Mouse (Mus musculus) lung, embryonic 15.5 days (tissue): ENCODE results near the gene Zfp423. TPM values are rescaled to one million over a fixed set of nuclear protein-coding genes. Genes with fewer than 3 reads are reported as not detected.

Source experiments
- ATAC-seq: fragments of 200-750 bp; cut with Nextera tagmentation; 2 replicates; pipeline ENCODE4 v1.8.0; 2017; ENCODE audit warnings: moderate number of reproducible peaks, borderline replicate concordance; ENCODE audit not compliant: low FRiP score, low TSS enrichment; ENCODE audit errors: extremely low read depth
- H3K27ac ChIP-seq: fragments of 300-500 bp; sonication (generic); 2 replicates; pipeline ENCODE4 v1.5.1; 2015; ENCODE audit warnings: moderate library complexity, mild to moderate bottlenecking, inconsistent platforms
- H3K27me3 ChIP-seq: fragments of 300-500 bp; sonication (generic); 2 replicates; pipeline ENCODE4 v1.6.1; 2015; ENCODE audit warnings: inconsistent platforms
- H3K36me3 ChIP-seq: fragments of 300-500 bp; sonication (generic); 2 replicates; pipeline ENCODE4 v1.6.1; 2015; ENCODE audit warnings: inconsistent platforms
- H3K4me1 ChIP-seq: fragments of 300-500 bp; sonication (generic); 2 replicates; pipeline ENCODE4 v1.6.1; 2015; ENCODE audit warnings: inconsistent platforms
- H3K4me2 ChIP-seq: fragments of 300-500 bp; sonication (generic); 2 replicates; pipeline ENCODE4 v1.6.1; 2015; ENCODE audit warnings: inconsistent platforms, mild to moderate bottlenecking, moderate library complexity
- H3K4me3 ChIP-seq: fragments of 300-500 bp; sonication (generic); 2 replicates; pipeline ENCODE4 v1.5.1; 2015; ENCODE audit warnings: mild to moderate bottlenecking, inconsistent platforms
- H3K9ac ChIP-seq: fragments of 300-500 bp; sonication (generic); 2 replicates; pipeline ENCODE4 v1.6.1; 2015; ENCODE audit warnings: inconsistent platforms
- H3K9me3 ChIP-seq: fragments of 300-500 bp; sonication (generic); 2 replicates; pipeline ENCODE4 v1.6.1; 2016; ENCODE audit warnings: inconsistent platforms
- WGBS: fragments of 180-500 bp; shearing (Covaris S2); methylation state at CpG from one replicate; pipeline ENCODE4 v1.1.7; 2015; 5-methylcytosine and 5-hydroxymethylcytosine counted together
- polyA plus RNA-seq: library from polyadenylated mRNA; unstranded; fragments of >200 nt; fragmentation: Nextera tagmentation; extraction: Ambion mirVana; gene quantifications from 2 replicates; pipeline ENCODE4 v1.2.1, GENCODE M21; 2015

The Zfp423 gene
- polyA plus RNA-seq, 1 experiment from 2014 or later: 7.3 TPM

GRCm38 (mm10) chr8:87707176-87707575 is 252.2 kb downstream of the Zfp423 start:
- Histone ChIP-seq H3K27ac (no peak overlapping the region), H3K9me3 (no peaks in the 10 kb centered on the region), H3K4me2 (no peak overlapping the region), H3K36me3 (no peaks in the 10 kb centered on the region), H3K4me3 (no peak overlapping the region), H3K4me1 (peaks cover 29% of the 10 kb centered on the region), H3K27me3 (no peaks in the 10 kb centered on the region), H3K9ac (no peak overlapping the region)
- WGBS: 84% methylated on average over 17 of the region's 17 CpGs
- ATAC-seq: no peak

DNA sequence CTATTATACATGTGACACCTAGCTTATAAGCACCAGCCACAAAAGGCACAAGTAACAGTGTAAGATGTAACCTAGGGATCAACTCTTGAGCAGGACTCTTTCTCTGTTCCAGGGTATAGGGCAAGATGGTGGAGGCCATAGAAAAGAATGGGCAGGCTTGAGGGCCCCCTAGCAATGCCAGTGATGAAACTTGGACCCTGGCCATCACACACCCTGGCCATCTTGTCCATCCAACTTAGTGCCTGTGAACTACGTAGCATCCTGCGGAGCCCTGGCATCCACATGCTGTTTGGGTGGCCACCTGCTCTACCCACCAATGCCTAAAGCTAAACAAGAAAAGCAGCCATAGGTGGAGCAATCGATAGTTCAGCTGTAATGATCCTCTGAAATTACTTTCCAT is 254.6 kb downstream of the Zfp423 start:
- H3K36me3 ChIP-seq: no peaks in the 10 kb centered on the region
- H3K27ac ChIP-seq: no peak overlapping the region
- no peak overlapping the region for H3K9ac ChIP-seq
- H3K4me3 ChIP-seq: no peak overlapping the region
- no peak for ATAC-seq
- H3K4me1 ChIP-seq: peaks cover 39% of the 10 kb centered on the region
- no peak overlapping the region for H3K4me2 ChIP-seq
- H3K9me3 ChIP-seq: no peaks in the 10 kb centered on the region
- WGBS: 94% methylated on average over 3 of the region's 3 CpGs
- no peaks in the 10 kb centered on the region for H3K27me3 ChIP-seq

DNA sequence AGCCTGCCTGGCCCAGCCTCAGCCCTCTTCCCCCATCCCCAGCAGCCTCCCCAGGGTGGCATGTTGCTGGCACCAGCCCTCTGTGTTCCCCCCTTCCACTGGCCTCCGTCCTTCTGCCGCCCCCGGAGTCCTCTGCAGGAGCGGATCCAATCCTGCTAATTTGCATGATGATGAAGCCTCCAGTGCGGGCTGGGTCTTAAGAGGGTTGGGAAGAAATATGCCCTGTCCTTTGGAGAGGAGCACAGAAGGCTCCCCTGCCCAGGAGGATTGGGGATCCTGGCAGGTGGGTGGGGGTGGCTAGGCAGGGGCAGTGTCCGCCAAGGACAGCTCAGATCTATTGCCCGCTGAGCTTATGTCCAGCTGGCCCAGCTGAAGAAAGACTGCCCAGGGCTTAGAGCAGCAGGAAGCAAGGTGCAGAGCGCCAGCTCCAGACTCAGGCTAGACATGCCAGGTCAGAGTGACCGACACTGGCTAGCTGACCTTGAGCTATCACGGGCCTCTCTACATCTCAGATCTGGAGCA is 256.5 kb downstream of the Zfp423 start:
- ATAC-seq: peak; percentile 21; the same call in 1 of the 2 replicates
- no peaks in the 10 kb centered on the region for H3K36me3 ChIP-seq
- H3K27ac ChIP-seq: peak overlapping the region; percentile 58
- 40% methylated on average over 10 of the region's 10 CpGs for WGBS
- H3K4me1 ChIP-seq: peaks cover 31% of the 10 kb centered on the region
- H3K4me2 ChIP-seq: no peak overlapping the region
- no peak overlapping the region for H3K9ac ChIP-seq
- no peaks in the 10 kb centered on the region for H3K9me3 ChIP-seq
- no peak overlapping the region for H3K4me3 ChIP-seq
- H3K27me3 ChIP-seq: no peaks in the 10 kb centered on the region

GRCm38 (mm10) chr8:87702051-87702521 is 257.3 kb downstream of the Zfp423 start:
- H3K36me3 ChIP-seq: no peaks in the 10 kb centered on the region
- peaks cover 31% of the 10 kb centered on the region for H3K4me1 ChIP-seq
- no peaks in the 10 kb centered on the region for H3K9me3 ChIP-seq
- H3K27ac ChIP-seq: peak overlapping the region; percentile 58
- no peaks in the 10 kb centered on the region for H3K27me3 ChIP-seq
- no peak overlapping the region for H3K4me3 ChIP-seq
- no peak overlapping the region for H3K9ac ChIP-seq
- peak overlapping the region; percentile 6; the same call in 1 of the 2 replicates for H3K4me2 ChIP-seq
- 42% methylated on average over 8 of the region's 8 CpGs for WGBS
- peak; percentile 73 for ATAC-seq

GRCm38 (mm10) chr8:87701583-87701982 is 257.8 kb downstream of the Zfp423 start:
- ATAC-seq: no peak
- no peaks in the 10 kb centered on the region for H3K27me3 ChIP-seq
- 0 out of 2 replicates have a peak overlapping the region, but pooled peaks have one; percentile 11 for H3K27ac ChIP-seq
- H3K4me1 ChIP-seq: peaks cover 31% of the 10 kb centered on the region
- no peak overlapping the region for H3K4me2 ChIP-seq
- no peak overlapping the region for H3K4me3 ChIP-seq
- H3K36me3 ChIP-seq: no peaks in the 10 kb centered on the region
- H3K9ac ChIP-seq: no peak overlapping the region
- H3K9me3 ChIP-seq: no peaks in the 10 kb centered on the region
- 52% methylated on average over 4 of the region's 4 CpGs for WGBS

DNA sequence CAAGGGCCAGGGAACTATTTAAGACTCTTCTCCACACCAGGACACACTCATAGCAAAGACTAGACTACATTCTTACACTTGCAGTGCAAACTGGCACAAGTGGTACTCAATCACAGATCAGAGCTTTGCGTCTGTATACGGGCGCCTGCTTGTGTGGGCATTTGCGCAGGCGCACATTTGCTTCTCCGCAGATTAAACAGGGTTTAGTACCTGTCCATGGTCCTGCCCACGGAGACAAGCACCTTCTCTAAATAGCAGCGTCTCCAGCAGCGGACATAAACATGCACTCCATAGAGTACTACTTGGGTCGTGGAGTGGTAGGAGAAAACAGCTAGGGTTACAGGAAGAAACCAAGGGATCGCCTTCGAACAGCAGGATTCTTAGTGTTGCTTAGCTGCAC is 259.1 kb downstream of the Zfp423 start:
- Histone ChIP-seq H3K36me3 (no peaks in the 10 kb centered on the region), H3K4me1 (peaks cover 31% of the 10 kb centered on the region), H3K9me3 (no peaks in the 10 kb centered on the region), H3K27me3 (no peaks in the 10 kb centered on the region), H3K9ac (no peak overlapping the region), H3K4me2 (no peak overlapping the region), H3K27ac (no peak overlapping the region), H3K4me3 (no peak overlapping the region)
- 42% methylated on average over 12 of the region's 12 CpGs for WGBS
- no peak for ATAC-seq

- no peak for ATAC-seq
- no peak overlapping the region for H3K4me2 ChIP-seq
- H3K36me3 ChIP-seq: no peaks in the 10 kb centered on the region
- H3K9ac ChIP-seq: no peak overlapping the region
- no peaks in the 10 kb centered on the region for H3K27me3 ChIP-seq
- H3K4me3 ChIP-seq: no peak overlapping the region
- H3K9me3 ChIP-seq: no peaks in the 10 kb centered on the region
- no peak overlapping the region for H3K27ac ChIP-seq
- 68% methylated on average over 9 of the region's 9 CpGs for WGBS
- H3K4me1 ChIP-seq: peaks cover 9% of the 10 kb centered on the region
These were observed 262.3 kb downstream of the Zfp423 start for GRCm38 (mm10) chr8:87697127-87697526.

DNA sequence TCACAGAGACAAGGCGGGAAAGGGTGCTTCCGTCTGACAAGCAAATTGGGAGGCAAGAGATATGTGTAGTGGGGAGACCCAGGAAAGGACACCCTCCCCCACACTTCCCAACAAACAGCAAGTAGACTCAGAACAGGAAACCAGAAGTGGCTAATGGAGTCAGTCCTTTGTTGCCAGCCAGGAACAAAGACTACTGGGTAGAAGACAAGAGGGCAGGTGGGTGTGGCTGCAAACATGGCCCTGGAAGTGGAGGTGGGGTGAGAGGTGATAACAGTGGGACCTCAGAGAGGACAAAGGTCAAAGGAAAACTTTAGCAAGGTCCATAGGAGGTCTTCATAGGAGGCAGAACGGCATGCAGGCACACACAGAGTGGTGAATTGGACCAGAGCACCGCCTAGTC is 265.7 kb downstream of the Zfp423 start:
- no peak overlapping the region for H3K9ac ChIP-seq
- no peak for ATAC-seq
- H3K4me1 ChIP-seq: peaks cover 16% of the 10 kb centered on the region
- no peak overlapping the region for H3K4me3 ChIP-seq
- WGBS: 52% methylated on average over 4 of the region's 4 CpGs
- no peaks in the 10 kb centered on the region for H3K9me3 ChIP-seq
- H3K36me3 ChIP-seq: no peaks in the 10 kb centered on the region
- H3K4me2 ChIP-seq: no peak overlapping the region
- H3K27ac ChIP-seq: no peak overlapping the region
- no peaks in the 10 kb centered on the region for H3K27me3 ChIP-seq

DNA sequence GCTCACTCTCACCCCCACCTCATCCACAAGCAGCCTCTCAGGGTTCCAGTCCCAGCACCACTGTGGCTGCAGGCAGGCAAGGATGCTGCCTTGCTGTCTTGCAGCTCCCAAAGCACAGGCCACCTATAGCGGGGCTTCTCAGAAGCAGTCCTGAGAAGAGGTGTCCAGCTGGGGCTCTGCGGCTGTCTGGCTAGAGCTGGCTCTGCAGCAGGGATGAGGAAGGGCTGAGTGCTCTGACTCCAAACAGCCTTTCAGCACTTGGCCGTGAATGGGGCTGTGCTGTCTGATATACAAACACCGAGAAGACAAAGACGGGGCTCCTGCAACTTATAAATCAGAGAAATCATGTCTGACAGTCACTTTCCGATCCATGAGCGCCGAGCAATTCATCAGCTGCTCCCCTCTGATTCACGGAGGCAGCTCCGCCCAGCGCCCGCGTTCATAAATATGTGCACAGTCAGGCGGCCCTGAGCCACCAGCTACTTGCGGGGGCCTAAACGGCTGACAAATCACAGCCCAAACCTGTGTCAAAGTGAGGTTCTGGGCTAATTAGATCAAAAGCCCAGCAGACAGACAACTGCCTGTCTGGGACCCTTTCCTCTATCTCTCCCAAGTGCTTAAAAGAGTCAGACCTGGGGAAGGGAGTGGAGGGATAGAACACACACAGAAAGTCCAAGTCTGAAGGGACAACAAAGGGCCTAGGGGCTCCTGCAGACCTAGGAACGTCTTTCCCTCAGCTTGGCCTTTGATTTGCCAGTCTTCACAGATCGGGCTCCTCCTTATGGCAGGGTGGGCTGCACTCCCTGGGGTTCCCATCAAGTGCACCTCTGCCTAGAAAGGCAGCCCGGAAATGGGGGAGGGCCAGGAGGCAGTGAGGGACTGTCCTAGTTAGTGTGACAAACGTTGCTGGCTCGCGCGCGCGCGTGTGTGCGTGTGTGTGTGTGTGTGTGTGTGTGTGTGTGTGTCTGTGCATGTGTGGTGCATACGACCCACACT is 269.0 kb downstream of the Zfp423 start:
- no peaks in the 10 kb centered on the region for H3K27me3 ChIP-seq
- H3K4me3 ChIP-seq: no peak overlapping the region
- H3K9ac ChIP-seq: no peak overlapping the region
- H3K4me1 ChIP-seq: peaks cover 27% of the 10 kb centered on the region
- peak overlapping the region; percentile 38 for H3K4me2 ChIP-seq
- ATAC-seq: peak; percentile 19; the same call in 1 of the 2 replicates
- H3K27ac ChIP-seq: no peak overlapping the region
- no peaks in the 10 kb centered on the region for H3K36me3 ChIP-seq
- WGBS: 15% methylated on average over 28 of the region's 28 CpGs
- H3K9me3 ChIP-seq: no peaks in the 10 kb centered on the region

DNA sequence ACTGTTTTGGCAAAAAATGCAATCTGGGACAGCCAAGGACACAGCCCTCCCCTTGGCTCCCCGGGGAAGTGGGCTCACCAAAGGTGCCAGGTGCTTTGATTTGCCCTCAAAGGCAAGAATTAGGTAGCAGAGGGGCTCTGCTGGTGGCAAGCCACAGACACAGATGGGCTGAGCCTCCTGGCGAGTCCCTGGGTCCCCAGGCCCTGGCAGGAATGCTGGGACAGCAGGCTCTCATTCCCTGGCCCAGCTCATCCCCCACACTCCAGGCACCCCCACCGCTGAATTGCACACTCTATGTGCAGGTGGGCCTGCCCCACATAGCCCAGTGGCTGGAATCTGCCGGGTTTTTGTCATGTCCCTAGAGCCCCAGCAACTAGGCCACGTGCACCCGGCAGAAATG is 270.2 kb downstream of the Zfp423 start:
- ATAC-seq: no peak
- no peaks in the 10 kb centered on the region for H3K36me3 ChIP-seq
- H3K4me3 ChIP-seq: no peak overlapping the region
- no peak overlapping the region for H3K9ac ChIP-seq
- WGBS: 74% methylated on average over 6 of the region's 6 CpGs
- H3K4me2 ChIP-seq: no peak overlapping the region
- H3K4me1 ChIP-seq: peaks cover 27% of the 10 kb centered on the region
- H3K9me3 ChIP-seq: no peaks in the 10 kb centered on the region
- H3K27ac ChIP-seq: no peak overlapping the region
- H3K27me3 ChIP-seq: no peaks in the 10 kb centered on the region

DNA sequence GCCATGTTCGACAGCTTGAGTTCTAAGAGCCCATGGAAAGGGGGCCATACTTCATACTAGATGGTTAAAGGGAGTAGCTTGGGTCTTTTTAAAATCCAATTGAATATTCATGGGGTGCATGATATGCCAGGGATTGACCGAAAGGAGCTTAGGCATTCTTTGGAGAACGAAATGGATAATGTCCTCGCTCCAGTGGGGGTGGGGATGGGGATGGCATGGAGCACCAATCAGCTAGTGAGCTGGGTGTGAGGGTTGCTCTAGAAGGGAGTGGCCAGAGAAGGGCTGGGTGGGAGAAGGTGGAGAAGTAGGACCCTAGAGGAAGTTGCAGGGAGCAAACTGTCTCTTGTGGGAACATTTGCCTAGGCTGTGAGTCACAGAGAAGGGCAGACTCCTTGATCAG is 271.0 kb downstream of the Zfp423 start:
- no peak overlapping the region for H3K9ac ChIP-seq
- no peak overlapping the region for H3K4me2 ChIP-seq
- no peaks in the 10 kb centered on the region for H3K9me3 ChIP-seq
- H3K36me3 ChIP-seq: no peaks in the 10 kb centered on the region
- no peak for ATAC-seq
- no peak overlapping the region for H3K4me3 ChIP-seq
- no peaks in the 10 kb centered on the region for H3K27me3 ChIP-seq
- H3K4me1 ChIP-seq: peaks cover 27% of the 10 kb centered on the region
- H3K27ac ChIP-seq: no peak overlapping the region
- WGBS: 61% methylated on average over 4 of the region's 4 CpGs
